Comparison of ENCODE assay signal across 13 mouse cellular contexts in the genomic region with DNA sequence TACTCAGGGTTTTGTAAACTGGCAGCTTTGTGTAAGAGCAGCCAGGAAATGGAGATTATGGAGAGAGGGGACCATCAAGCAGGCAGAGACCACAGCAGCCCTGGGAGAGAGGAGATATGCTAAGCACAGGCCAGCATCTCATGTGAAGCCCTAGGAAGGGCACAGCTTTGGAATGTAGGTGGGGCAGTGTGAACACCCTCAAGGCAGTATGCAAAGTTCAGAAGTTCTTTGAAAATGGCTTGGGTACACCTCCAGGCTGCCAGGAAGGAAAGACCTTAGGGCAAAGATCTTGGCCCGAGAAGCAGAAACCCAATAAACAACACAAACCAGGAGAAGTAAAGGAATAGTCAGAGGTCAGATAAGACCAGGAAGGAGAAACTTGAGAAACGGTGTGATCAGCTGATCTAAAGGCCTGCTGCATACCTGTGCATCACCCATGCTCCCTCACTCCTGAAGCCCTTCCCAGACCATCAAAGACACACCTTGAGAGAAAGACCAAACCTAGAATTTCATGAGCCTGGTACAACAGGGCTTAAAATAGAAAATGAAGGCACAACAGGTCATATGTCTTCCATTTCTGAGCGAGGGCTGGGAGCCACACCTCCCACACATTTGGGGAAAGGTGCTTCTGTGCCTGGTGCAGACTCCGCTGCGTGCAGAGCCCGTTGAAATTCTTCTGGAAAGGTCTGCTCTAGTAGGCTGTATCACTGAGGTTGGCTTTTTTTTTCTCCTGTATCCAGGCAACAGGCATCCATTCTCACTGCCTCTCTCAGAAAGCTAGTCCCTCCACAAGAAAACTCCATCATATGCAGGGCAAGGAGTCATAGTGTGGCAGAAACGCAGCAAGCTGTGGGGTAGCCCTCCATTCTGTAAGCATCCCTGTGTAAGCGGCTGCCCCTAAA. TPM values are rescaled to one million over a fixed set of nuclear protein-coding genes. Genes with fewer than 3 reads are reported as not detected.
A peak's percentile ranks its signal among the peaks of the same experiment; 100 is the strongest.
DNase-seq lines count a peak whose midpoint lies in the region; ATAC-seq and TF ChIP-seq lines count a peak whose summit lies in the region.
"Had no signal": no experiment of that assay in that cellular context is flagged by ENCODE, and none has a peak within 500 bp of the region (broad histone marks: within the 10 kb centered on the region; RNA-seq: fewer than 3 reads in every experiment).

No protein-coding gene starts in this region.

- H3K9me3 ChIP-seq in forebrain, postnatal 0 days (ENCODE audit: low read length), result no peaks in the 10 kb centered on the region
- no peaks in the 10 kb centered on the region for H3K9me3 ChIP-seq in forebrain, embryonic 15.5 days
- H3K9me3 ChIP-seq: hindbrain, embryonic 13.5 days had no signal

- no peak overlapping the region for H3K9ac ChIP-seq in forebrain, postnatal 0 days
- no peak overlapping the region for H3K9ac ChIP-seq in forebrain, embryonic 15.5 days (replicated peaks)
- H3K9ac ChIP-seq: hindbrain, embryonic 13.5 days had no signal

- no peaks in the 10 kb centered on the region for H3K4me1 ChIP-seq in forebrain, postnatal 0 days (ENCODE audit: insufficient read depth)
- H3K4me1 ChIP-seq in forebrain, embryonic 15.5 days, result no peaks in the 10 kb centered on the region
- peaks cover 8% of the 10 kb centered on the region; the same call in 1 of the 2 replicates for H3K4me1 ChIP-seq in cerebellum, adult 2 months (ENCODE audit: control insufficient read depth, insufficient read depth, low read length)
- H3K4me1 ChIP-seq: hindbrain, embryonic 13.5 days had no signal

- no peak for TF ChIP-seq POLR2A in cerebellum, adult 2 months (IDR thresholded peaks at IDR 0.05; ENCODE audit: borderline replicate concordance, insufficient read depth, low read length)

- H3K36me3 ChIP-seq in forebrain, postnatal 0 days (ENCODE audit: insufficient read depth), result peaks cover 26% of the 10 kb centered on the region
- peaks cover 26% of the 10 kb centered on the region for H3K36me3 ChIP-seq in forebrain, embryonic 15.5 days

- 66% methylated on average over 8 of the region's 8 CpGs for WGBS in forebrain, postnatal 0 days
- WGBS in forebrain, embryonic 15.5 days, result 76% methylated on average over 8 of the region's 8 CpGs
- WGBS in cerebellum, adult 2 months, result 85% methylated on average over 8 of the region's 8 CpGs

- no peaks in the 10 kb centered on the region for H3K27me3 ChIP-seq in forebrain, postnatal 0 days (ENCODE audit: insufficient read depth, low read length)
- H3K27me3 ChIP-seq in forebrain, embryonic 15.5 days, result no peaks in the 10 kb centered on the region
- H3K27me3 ChIP-seq in cerebellum, adult 2 months (ENCODE audit: control insufficient read depth, insufficient read depth, low read length), result no peaks in the 10 kb centered on the region
- H3K27me3 ChIP-seq: hindbrain, embryonic 13.5 days had no signal

- no peak overlapping the region for H3K4me3 ChIP-seq in forebrain, postnatal 0 days (ENCODE audit: low read depth, low read length)
- H3K4me3 ChIP-seq in forebrain, embryonic 15.5 days, result no peak overlapping the region
- no peak overlapping the region for H3K4me3 ChIP-seq in cerebellum, adult 2 months (replicated peaks; ENCODE audit: insufficient read depth, low read depth, low read length)
- H3K4me3 ChIP-seq: heart, adult 2 months; hindbrain, embryonic 13.5 days had no signal

- ATAC-seq in forebrain, postnatal 0 days, result peak; percentile 71
- no peak for ATAC-seq in forebrain, embryonic 15.5 days (replicated peaks)

- no peak overlapping the region for H3K27ac ChIP-seq in forebrain, postnatal 0 days (ENCODE audit: low read depth, low read length)
- H3K27ac ChIP-seq in forebrain, embryonic 15.5 days (replicated peaks), result no peak overlapping the region
- H3K27ac ChIP-seq in cerebellum, adult 2 months (ENCODE audit: insufficient read depth, low read length), result no peak overlapping the region
- H3K27ac ChIP-seq: heart, adult 2 months; hindbrain, embryonic 13.5 days had no signal

- peak; percentile 8 for DNase-seq in forebrain, postnatal 0 days
- DNase-seq in layer of hippocampus, adult 18-20 months (ENCODE audit: low spot score in 2 of 2), result peak; percentile 22 to 38
- DNase-seq in layer of hippocampus, postnatal 36 days, result no peak
- peak; percentile 17 for DNase-seq in testis, postnatal 10 days (ENCODE audit: low spot score)
- no peak for DNase-seq in testis, postnatal 14 days (ENCODE audit: low spot score)
- no peak for DNase-seq in cerebellum, adult 2 months
- no peak for DNase-seq in cerebellum, postnatal 10 days
- DNase-seq: heart, adult 2 months; kidney, postnatal 14 days; thymus, adult 2 months had no signal

- H3K4me2 ChIP-seq in forebrain, postnatal 0 days (ENCODE audit: low read depth), result no peak overlapping the region
- no peak overlapping the region for H3K4me2 ChIP-seq in forebrain, embryonic 15.5 days (replicated peaks)
- H3K4me2 ChIP-seq: hindbrain, embryonic 13.5 days had no signal

- no peak for TF ChIP-seq CTCF in forebrain, postnatal 0 days (IDR thresholded peaks at IDR 0.05; ENCODE audit: low read depth)
- no peak for TF ChIP-seq CTCF in cerebellum, adult 2 months (IDR thresholded peaks at IDR 0.05; ENCODE audit: borderline replicate concordance, insufficient read depth, low read depth, low read length)

RNA-seq across cellular contexts. Expression of a gene that starts 28.6 kb away (rescaled TPM):
- total RNA-seq in forebrain, postnatal 0 days (2014; rRNA removed), result 7.1 and 8.7 TPM in 2 replicates
- 4.2 and 5.4 TPM in 2 replicates for polyA plus RNA-seq in forebrain, postnatal 0 days (2015; fragmentation: Nextera tagmentation; extraction: Ambion mirVana)
- polyA plus RNA-seq in forebrain, embryonic 15.5 days (2015; fragmentation: Nextera tagmentation; extraction: Ambion mirVana), result 5.7 and 7.6 TPM in 2 replicates
- 10 to 100 TPM; 19.2 to 19.5 TPM for total RNA-seq in layer of hippocampus, adult 18-20 months (2021)
- 10 to 100 TPM; 17.9 to 19.7 TPM for total RNA-seq in layer of hippocampus, postnatal 36 days (2021)
- 28.6 and 29.4 TPM in 2 replicates for polyA plus RNA-seq in cerebellum, adult 2 months (2012; rRNA removed)

RNA-seq across cellular contexts. Expression of a gene that starts 32.9 kb away (rescaled TPM):
- 0.15 and 0.48 TPM in 2 replicates for total RNA-seq in forebrain, postnatal 0 days (2014; rRNA removed)
- 0.16 and 0.31 TPM in 2 replicates for polyA plus RNA-seq in forebrain, postnatal 0 days (2015; fragmentation: Nextera tagmentation; extraction: Ambion mirVana)
- 0.31 and 0.34 TPM in 2 replicates for polyA plus RNA-seq in forebrain, embryonic 15.5 days (2015; fragmentation: Nextera tagmentation; extraction: Ambion mirVana)
- total RNA-seq in layer of hippocampus, adult 18-20 months (2021), result under 1 TPM; 0.23 to 0.52 TPM
- total RNA-seq in layer of hippocampus, postnatal 36 days (2021), result under 1 TPM; 0.33 to 0.35 TPM
- 0.16 and 0.26 TPM in 2 replicates for polyA plus RNA-seq in cerebellum, adult 2 months (2012; rRNA removed)
- total RNA-seq: MEL had no signal

Comparison
In these comparisons a context has a peak if more than half of its experiments do, and no peak if none do; other contexts are left out.
1. DNase-seq: peak in forebrain, postnatal 0 days (single experiment), layer of hippocampus, adult 18-20 months (2 of 2) and testis, postnatal 10 days (single experiment); none in layer of hippocampus, postnatal 36 days (0 of 2), testis, postnatal 14 days (single experiment), cerebellum, adult 2 months (0 of 2) and cerebellum, postnatal 10 days (0 of 2).